Mouse (Mus musculus) lung, postnatal 0 days (tissue): ENCODE results near the gene Igsf3.

Experiments
- CTCF ChIP-seq: IDR thresholded peaks from 2 replicates; pipeline ENCODE4 v1.5.1; 2016; ENCODE audit warnings: antibody characterized with exemption, mild to moderate bottlenecking
- EP300 ChIP-seq: IDR thresholded peaks from 2 replicates; pipeline ENCODE4 v1.6.1; 2016; ENCODE audit warnings: antibody characterized with exemption, mild to moderate bottlenecking, control low read depth

DNA sequence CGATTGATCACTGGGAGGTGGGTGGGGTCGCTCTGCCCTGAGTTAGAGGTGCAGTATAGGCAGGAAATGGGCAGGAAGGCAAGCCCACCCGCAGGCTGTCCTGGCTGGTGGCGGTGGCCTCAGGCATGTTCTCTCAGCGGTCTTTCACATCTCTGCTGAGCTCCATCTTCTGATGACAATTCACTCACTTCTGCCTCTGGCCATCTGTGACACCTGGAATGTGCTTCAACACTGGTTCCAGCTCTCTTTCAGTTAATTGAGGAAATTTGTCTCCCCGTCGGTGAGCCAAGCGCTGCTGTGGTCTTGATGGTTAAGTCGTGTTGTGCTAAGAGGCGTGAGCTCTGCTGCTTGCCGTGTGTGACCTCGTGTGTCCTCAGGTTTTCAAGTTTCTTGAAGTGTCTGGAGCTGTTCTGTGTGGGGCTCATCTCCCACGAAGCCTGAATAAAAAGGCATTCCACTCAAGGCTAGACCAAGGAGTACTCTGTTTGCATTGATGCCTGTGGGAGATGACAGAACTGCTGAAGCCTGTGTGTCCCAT lies 19.9 kb downstream of the Igsf3 start:
- TF ChIP-seq CTCF (no peak), EP300 (no peak)
